9 mouse cellular contexts compared by ENCODE assay signal in the genomic region with DNA sequence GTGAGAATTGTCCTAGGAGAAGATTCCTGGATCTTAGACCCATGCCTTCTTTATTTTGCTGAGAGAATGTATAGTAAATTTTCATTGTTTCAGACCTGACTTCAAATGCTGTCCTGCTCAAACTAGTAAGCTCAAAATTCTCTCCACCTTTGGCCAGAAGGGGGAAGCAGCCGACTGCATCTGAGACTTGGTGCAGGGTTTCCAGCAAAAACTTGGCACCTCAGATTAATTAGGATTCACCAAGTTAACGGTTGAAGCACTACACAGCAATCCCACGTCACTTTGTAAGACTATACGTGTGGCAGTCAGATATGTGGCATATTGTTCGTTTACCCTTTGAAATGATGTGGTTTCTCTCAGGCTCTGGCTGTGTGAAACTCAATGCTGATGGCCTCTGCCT. TPM values are rescaled to one million over a fixed set of nuclear protein-coding genes. Genes with fewer than 3 reads are reported as not detected.
DNase-seq lines count a peak whose midpoint lies in the region; ATAC-seq lines count a peak whose summit lies in the region.
"Had no signal": no experiment of that assay in that cellular context is flagged by ENCODE, and none has a peak within 500 bp of the region (broad histone marks: within the 10 kb centered on the region; RNA-seq: fewer than 3 reads in every experiment).

No protein-coding gene starts in this region.

- no peak overlapping the region for H3K27ac ChIP-seq in forebrain, embryonic 16.5 days (ENCODE audit: low read length)
- H3K27ac ChIP-seq: neural tube, embryonic 13.5 days had no signal

- H3K27me3 ChIP-seq in forebrain, embryonic 16.5 days (replicated peaks; ENCODE audit: control insufficient read depth, insufficient read depth, low read length), result no peaks in the 10 kb centered on the region
- H3K27me3 ChIP-seq: neural tube, embryonic 13.5 days had no signal

- ATAC-seq in forebrain, embryonic 16.5 days, result peak; percentile 43; the same call in 1 of the 2 replicates

- H3K9me3 ChIP-seq in forebrain, embryonic 16.5 days (ENCODE audit: control insufficient read depth, low read length), result no peaks in the 10 kb centered on the region
- H3K9me3 ChIP-seq: neural tube, embryonic 13.5 days had no signal

- H3K36me3 ChIP-seq in forebrain, embryonic 16.5 days (ENCODE audit: control insufficient read depth, insufficient read depth), result no peaks in the 10 kb centered on the region
- H3K36me3 ChIP-seq: neural tube, embryonic 13.5 days had no signal

- DNase-seq in gastrocnemius, postnatal 14 days, result peak; percentile 5
- no peak for DNase-seq in gastrocnemius, adult 8-10 months (ENCODE audit: low spot score in 2 of 2)
- peak; percentile 55 for DNase-seq in 416B (ENCODE audit: low read depth)
- DNase-seq in adrenal gland, postnatal 36 days, result peak; percentile 41 to 44
- DNase-seq in layer of hippocampus, postnatal 10 days (ENCODE audit: low spot score in 2 of 2), result peak; percentile 62 to 65
- peak; percentile 67 for DNase-seq in retina, embryonic 14.5 days (ENCODE audit: low spot score)
- no peak for DNase-seq in thymus, postnatal 25 days

- WGBS in forebrain, embryonic 16.5 days, result 12% methylated on average over 5 of the region's 5 CpGs

- H3K9ac ChIP-seq in forebrain, embryonic 16.5 days (replicated peaks; ENCODE audit: low read depth, low read length), result no peak overlapping the region
- H3K9ac ChIP-seq: neural tube, embryonic 13.5 days had no signal

- no peak overlapping the region for H3K4me2 ChIP-seq in forebrain, embryonic 16.5 days (ENCODE audit: low read length)
- H3K4me2 ChIP-seq: neural tube, embryonic 13.5 days had no signal

- no peaks in the 10 kb centered on the region for H3K4me1 ChIP-seq in forebrain, embryonic 16.5 days (replicated peaks; ENCODE audit: control insufficient read depth, insufficient read depth, low read length)
- H3K4me1 ChIP-seq: neural tube, embryonic 13.5 days had no signal

- intact Hi-C loops in gastrocnemius, postnatal 14 days (cut with DNase I; ENCODE audit: low total_unique reads), result no loop called here

- no peak overlapping the region for H3K4me3 ChIP-seq in forebrain, embryonic 16.5 days (replicated peaks; ENCODE audit: low read length)
- H3K4me3 ChIP-seq: neural tube, embryonic 13.5 days had no signal

RNA-seq across cellular contexts. Expression of a gene that starts 31.9 kb away (rescaled TPM):
- total RNA-seq in gastrocnemius, postnatal 14 days (2021), result 1 to 10 TPM; 3.5 to 3.9 TPM
- total RNA-seq in gastrocnemius, adult 8-10 months (2022), result 1 to 10 TPM; 1.0 to 2.4 (median 2.0) TPM
- total RNA-seq in adrenal gland, postnatal 36 days (2021), result 10 to 100 TPM; 29.6 to 30.3 TPM
- polyA plus RNA-seq in forebrain, embryonic 16.5 days (2015; fragmentation: Nextera tagmentation; extraction: Ambion mirVana), result 32.7 and 35.9 TPM in 2 replicates
- 10 to 100 TPM; 15.5 to 18.0 TPM for total RNA-seq in layer of hippocampus, postnatal 10 days (2021)

Comparison
In these comparisons a context has a peak if more than half of its experiments do, and no peak if none do; other contexts are left out.
1. DNase-seq: peak in gastrocnemius, postnatal 14 days (single experiment), 416B (single experiment), adrenal gland, postnatal 36 days (2 of 2), layer of hippocampus, postnatal 10 days (2 of 2) and retina, embryonic 14.5 days (single experiment); none in gastrocnemius, adult 8-10 months (0 of 2) and thymus, postnatal 25 days (single experiment).